9 mouse cellular contexts compared by ENCODE assay signal in the genomic region with DNA sequence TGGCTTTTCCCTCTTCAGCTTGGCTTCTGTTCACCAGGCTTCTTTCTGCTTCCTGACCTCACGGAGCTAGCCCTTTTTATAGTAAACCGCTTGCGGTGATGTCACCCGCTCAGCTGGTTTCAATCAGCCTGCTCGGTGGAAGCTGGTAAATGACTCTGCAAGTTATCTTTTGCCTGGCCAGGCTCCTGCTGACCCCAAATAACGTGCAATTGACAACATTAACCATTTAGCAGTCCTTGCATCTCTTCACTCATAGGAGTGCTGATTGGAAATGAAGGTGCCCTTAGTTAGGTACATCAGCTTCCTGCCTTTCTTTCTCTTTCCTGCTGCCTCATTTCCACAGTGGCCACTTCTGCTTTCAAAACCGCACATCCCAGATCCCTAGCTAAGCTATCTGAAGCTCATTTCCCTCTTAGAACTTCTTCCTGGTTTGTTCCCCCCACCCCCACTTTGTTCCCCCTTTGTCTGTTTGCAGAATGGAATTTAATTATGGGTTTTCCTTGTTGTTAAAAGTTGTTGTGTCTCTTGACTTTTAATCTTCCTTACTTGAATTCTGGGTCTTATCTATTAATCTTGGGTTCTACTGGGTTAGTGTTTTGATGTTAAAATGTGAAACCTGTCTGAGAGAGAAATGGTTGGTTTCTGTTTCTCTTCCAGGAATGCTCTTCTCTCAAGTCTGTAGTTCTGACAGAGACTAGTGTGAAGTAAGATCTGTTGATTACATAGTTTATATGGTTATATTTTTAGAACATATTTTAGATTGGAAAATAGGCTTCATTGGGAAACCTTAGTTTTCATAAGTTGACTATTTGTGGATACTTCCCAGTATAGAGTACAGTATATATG. TPM values are rescaled to one million over a fixed set of nuclear protein-coding genes. Genes with fewer than 3 reads are reported as not detected.
DNase-seq lines count a peak whose midpoint lies in the region; ATAC-seq lines count a peak whose summit lies in the region.
"Had no signal": no experiment of that assay in that cellular context is flagged by ENCODE, and none has a peak within 500 bp of the region (broad histone marks: within the 10 kb centered on the region; RNA-seq: fewer than 3 reads in every experiment).

No protein-coding gene starts in this region.

- WGBS in forebrain, embryonic 15.5 days: 67% methylated on average over 7 of the region's 7 CpGs

- H3K4me1 ChIP-seq in forebrain, embryonic 15.5 days: 0 out of 2 replicates have a peak, but pooled peaks cover 6% of the 10 kb centered on the region

- no peak for ATAC-seq in forebrain, embryonic 15.5 days (replicated peaks)

- peak; percentile 12 for DNase-seq in urinary bladder, postnatal 10 days (ENCODE audit: low spot score)
- DNase-seq in urinary bladder, adult 2 months (ENCODE audit: low spot score): no peak
- DNase-seq in cerebellum, adult 9-11 months: peak; percentile 91
- peak; percentile 93 for DNase-seq in heart, adult 8-10 months (ENCODE audit: low spot score)
- DNase-seq in kidney, postnatal 14 days: peak; percentile 60
- DNase-seq in lung, postnatal 10 days: peak; percentile 72
- peak; percentile 75 for DNase-seq in urinary bladder, postnatal 14 days (ENCODE audit: low spot score)

- no peak overlapping the region for H3K4me2 ChIP-seq in forebrain, embryonic 15.5 days (replicated peaks)
- H3K4me2 ChIP-seq: embryonic facial prominence, embryonic 13.5 days had no signal

- H3K9me3 ChIP-seq in forebrain, embryonic 15.5 days: no peaks in the 10 kb centered on the region

- H3K27ac ChIP-seq in forebrain, embryonic 15.5 days (replicated peaks): no peak overlapping the region
- H3K27ac ChIP-seq: embryonic facial prominence, embryonic 13.5 days had no signal

- 0 out of 2 replicates have a peak, but pooled peaks cover 2% of the 10 kb centered on the region for H3K36me3 ChIP-seq in forebrain, embryonic 15.5 days

- no peaks in the 10 kb centered on the region for H3K27me3 ChIP-seq in forebrain, embryonic 15.5 days
- H3K27me3 ChIP-seq: embryonic facial prominence, embryonic 13.5 days had no signal

- H3K9ac ChIP-seq in forebrain, embryonic 15.5 days (replicated peaks): no peak overlapping the region
- H3K9ac ChIP-seq: embryonic facial prominence, embryonic 13.5 days had no signal

- H3K4me3 ChIP-seq in forebrain, embryonic 15.5 days: no peak overlapping the region
- H3K4me3 ChIP-seq: embryonic facial prominence, embryonic 13.5 days had no signal

RNA-seq across cellular contexts. Expression of gene Ppp3ca, which starts 55.6 kb away (rescaled TPM):
- 66.9 and 80.2 TPM in 2 replicates for polyA plus RNA-seq in urinary bladder, adult 2 months (2012; rRNA removed)
- total RNA-seq in heart, adult 8-10 months (2022): 10 to 100 TPM; 41.7 to 49.2 (median 43.8) TPM
- 141 and 153 TPM in 2 replicates for polyA plus RNA-seq in forebrain, embryonic 15.5 days (2015; fragmentation: Nextera tagmentation; extraction: Ambion mirVana)
